Comparison of ENCODE assay signal across 15 mouse cellular contexts in the genomic region with DNA sequence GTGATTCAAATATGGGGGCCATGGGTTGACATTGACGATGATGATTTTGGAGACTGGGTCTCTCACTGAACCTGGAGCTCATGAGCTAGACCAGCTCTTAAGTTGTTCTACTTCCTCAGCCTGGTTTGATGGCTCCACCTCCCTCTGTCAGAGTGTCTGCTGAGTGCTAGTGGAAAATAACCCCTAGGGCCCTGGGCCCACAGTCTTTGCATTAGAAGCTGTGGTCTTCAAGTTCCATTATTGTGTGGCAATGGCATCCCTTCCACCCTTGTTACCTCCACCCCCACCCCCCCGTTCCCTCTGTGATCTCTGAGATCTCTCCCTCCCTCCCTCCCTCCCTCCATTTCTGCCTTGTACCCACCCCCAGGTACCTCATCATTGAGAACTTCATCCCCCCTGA.
"Had no signal": no experiment of that assay in that cellular context is flagged by ENCODE, and none has a peak within 500 bp of the region (broad histone marks: within the 10 kb centered on the region; RNA-seq: fewer than 3 reads in every experiment).

No protein-coding gene starts in this region.

- H3K9me3 ChIP-seq: lung, embryonic 15.5 days; megakaryocyte, embryonic 14.5 days; midbrain, embryonic 12.5 days; neural tube, embryonic 12.5 days; stomach, embryonic 15.5 days had no signal

- H3K4me1 ChIP-seq: lung, embryonic 15.5 days; stomach, embryonic 15.5 days had no signal

- H3K9ac ChIP-seq: liver, postnatal 0 days; lung, embryonic 15.5 days; midbrain, embryonic 12.5 days; neural tube, embryonic 12.5 days; stomach, embryonic 15.5 days had no signal

- H3K27ac ChIP-seq: lung, embryonic 15.5 days; midbrain, embryonic 12.5 days; neural tube, embryonic 12.5 days; stomach, embryonic 15.5 days; stomach, postnatal 0 days had no signal

- H3K27me3 ChIP-seq: lung, embryonic 15.5 days; megakaryocyte, embryonic 14.5 days; midbrain, embryonic 12.5 days; neural tube, embryonic 12.5 days; stomach, embryonic 15.5 days had no signal

- H3K4me3 ChIP-seq: lung, embryonic 15.5 days; midbrain, embryonic 12.5 days; neural tube, embryonic 12.5 days; stomach, embryonic 15.5 days had no signal

- DNase-seq: liver, postnatal 0 days; lung, adult 2 months; lung, postnatal 14 days; lung, postnatal 36 days; midbrain, embryonic 14.5 days; right cerebral cortex, postnatal 14 days; thymus, adult 2 months; thymus, postnatal 25 days; thymus, postnatal 4 days had no signal
